Mouse (Mus musculus): ENCODE measurements around the gene Sh2d5. TPM values are rescaled to one million over a fixed set of nuclear protein-coding genes. Genes with fewer than 3 reads are reported as not detected.

Sh2d5 gene
- 2.1 and 2.3 TPM in 2 replicates for total RNA-seq (2021)
- long read RNA-seq, partial matches to known transcripts: 1 of 4 reads
- long read RNA-seq, other reads (novel, unspliced or antisense): 1 of 4 reads

DNA sequence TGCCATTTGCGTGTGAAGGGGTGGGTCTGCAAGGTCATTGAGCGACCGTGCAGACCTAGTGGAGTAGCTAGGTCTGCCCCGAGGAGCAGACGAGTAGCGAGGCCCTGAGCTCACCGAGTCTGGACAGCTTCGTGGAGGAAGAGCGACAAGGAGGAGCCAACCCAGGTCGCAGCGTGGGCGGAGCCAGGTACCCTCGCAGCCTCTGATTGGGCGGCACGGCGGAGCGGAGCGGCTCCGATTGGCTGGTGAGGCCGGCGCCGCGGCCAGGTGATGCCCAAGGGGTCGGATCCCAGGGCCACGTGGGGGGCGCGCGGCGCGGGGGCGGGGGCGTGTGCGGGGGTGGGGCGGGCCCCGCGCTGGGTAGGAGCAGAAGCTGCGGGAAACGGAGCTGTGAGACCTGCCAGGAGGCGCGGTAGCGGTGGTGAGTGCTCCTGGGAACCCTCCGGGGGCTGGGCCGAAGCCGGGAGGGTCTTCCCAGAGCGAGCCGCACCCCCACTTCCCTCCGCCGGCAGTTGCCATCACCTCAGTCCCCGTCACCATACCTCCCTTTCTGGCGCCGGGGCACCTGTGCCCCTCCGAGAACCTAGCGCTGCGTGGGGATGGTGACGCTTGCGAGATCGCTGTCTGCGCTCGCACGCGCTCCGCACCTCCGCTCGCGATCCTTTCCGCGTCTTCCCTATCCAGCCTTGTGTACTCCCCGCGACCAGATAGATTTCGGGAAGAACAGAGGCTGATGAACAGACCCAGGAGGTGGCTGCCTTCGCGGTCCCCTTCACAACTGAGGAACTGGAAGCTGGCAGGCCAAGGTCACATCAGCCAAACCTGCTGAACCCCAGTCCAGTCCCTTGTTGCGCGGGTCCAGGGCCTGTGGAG, at the start of gene Sh2d5, which contains the start of gene Kif17:
Gene Sh2d5 (plus strand): TSS at position 316 of the 873 bp plus-strand sequence.
Gene Kif17 (plus strand): TSS at position 348 of the 873 bp plus-strand sequence.
- DNase-seq: peak; percentile 86

GRCm38 (mm10) chr4:138200769-138201168, 49.4 kb upstream of the Sh2d5 start:
- no peak for DNase-seq

GRCm38 (mm10) chr4:138201696-138202095, 48.5 kb upstream of the Sh2d5 start:
- DNase-seq: no peak

- peak; percentile 42 for DNase-seq
Measured at GRCm38 (mm10) chr4:138210116-138210515, 40.1 kb upstream of the Sh2d5 start.

DNA sequence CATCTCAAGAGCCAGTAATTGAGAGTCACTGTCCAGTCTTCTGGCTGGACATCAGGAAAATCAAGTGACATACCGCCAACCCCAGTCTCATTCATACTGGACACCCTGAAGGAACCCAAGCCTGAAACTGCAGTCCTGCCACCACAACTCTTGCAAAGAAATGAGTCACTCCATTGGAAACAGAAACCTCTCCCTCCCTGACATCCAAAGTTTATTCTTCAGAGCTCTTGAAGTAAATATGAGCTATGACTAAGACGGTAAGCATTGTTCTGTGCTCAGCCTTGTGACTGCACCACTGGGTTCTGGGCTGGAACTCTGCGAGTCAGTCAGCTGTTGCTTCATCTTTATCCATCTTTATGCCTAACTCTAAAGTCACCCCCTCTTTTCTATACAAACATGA, 36.3 kb upstream of the Sh2d5 start:
- no peak for DNase-seq

- no peak for DNase-seq
Measured at GRCm38 (mm10) chr4:138215671-138216199, 34.5 kb upstream of the Sh2d5 start.

GRCm38 (mm10) chr4:138216200-138216890, 33.9 kb upstream of the Sh2d5 start, which contains the start of gene Hp1bp3:
Hp1bp3 (plus strand) TSS chr4:138216296.
- peak; percentile 86 for DNase-seq

DNA sequence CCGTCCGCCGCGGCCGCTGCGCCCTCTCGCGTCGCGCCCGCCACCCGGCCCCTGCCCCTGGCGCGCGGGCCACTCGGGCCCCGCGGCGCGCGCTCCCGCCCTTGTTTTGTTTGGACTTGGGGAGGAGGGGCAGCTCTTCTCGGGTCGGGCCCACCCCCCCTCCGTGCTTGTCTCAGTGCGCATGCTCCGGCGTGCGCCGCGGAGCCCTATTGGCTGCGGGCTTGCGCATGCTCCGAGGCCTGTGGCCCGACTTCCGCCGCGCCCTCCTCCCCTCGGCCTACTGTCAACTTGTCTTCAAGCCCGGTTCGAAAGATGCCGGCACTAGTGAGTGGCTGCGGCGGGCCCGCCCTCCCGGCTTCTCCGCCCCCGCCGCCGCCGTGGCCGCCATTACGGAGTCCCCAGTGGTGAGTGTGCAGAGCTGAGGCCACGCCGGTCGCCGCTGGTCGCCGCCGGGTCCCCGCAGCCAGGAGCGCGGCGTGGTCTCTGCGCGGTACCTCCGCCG, 33.3 kb upstream of the Sh2d5 start:
- peak; percentile 99 for DNase-seq

DNA sequence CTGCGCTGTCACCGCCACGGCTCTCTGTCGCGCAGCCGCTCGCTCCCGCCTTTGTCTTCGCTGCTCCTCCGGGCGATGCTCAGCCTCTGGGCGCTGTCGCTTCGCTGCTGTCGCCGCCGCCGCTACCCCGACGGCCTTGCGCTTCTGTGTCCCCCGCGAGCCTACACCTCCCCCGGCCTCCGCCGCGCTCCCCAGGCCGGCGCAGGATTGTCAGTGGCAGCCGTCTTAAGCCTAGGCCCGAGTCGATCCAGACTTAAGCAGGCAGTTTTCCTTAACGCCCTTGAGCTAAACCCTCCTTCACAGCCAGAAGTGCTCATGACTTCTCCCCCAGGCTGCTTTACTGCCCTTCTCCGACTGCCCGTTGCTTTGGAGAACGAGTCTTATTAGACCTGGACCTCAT, 32.8 kb upstream of the Sh2d5 start:
- no peak for DNase-seq

DNA sequence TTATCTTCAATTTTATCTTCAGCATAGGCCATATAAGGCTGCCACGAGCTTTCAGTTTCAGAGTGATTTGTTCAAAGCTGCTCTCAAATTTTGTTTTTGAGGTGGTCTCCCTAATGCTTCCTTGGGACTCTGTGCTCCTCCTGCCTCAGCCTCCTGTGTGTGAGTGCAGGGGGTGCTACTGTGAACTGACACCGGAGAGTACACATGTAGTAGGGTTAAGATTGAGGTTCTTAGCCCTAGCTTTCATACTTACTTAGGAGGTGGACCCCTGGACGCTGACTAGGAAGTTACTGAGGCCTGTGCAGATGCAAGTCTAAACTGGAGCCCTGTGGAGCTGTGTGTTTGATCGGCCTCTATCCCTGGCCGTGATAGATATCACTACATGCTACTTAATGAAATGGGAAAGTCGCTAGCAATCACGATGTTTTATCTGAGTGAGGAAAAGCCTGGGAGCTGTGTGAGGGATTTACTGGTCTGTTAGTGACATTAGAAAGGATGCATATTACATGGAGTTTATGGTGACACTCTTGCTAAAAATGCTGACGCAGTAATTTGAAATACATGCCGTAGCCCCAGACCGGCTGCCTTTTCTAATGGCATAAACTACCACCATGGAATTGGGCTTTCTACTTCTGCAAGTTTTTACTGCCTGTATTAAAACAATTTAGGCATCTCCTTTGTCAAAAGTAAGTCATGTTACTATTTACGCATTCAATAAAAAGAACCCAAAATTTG, 32.1 kb upstream of the Sh2d5 start:
- DNase-seq: no peak

- no peak for DNase-seq
Measured at GRCm38 (mm10) chr4:138219331-138219730, 30.9 kb upstream of the Sh2d5 start.

DNA sequence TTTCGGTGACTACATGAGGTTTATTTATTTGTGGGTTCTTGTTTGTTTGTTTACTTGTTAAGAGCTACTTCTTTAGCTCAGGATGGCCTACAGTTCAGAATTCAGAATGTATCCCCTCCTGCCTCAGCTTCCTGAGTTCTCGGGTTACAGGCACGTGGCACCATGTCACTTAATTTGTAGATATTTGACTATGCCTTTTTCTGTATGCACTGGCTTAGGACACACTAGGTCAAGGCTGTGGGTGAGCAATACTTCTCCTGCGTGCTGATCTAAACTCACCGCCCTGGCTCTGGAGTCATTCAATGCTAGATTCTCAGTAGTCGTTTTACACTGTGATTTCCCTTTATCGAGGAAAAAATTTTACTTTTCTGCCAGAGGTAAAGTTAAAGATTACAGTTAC, 29.4 kb upstream of the Sh2d5 start:
- no peak for DNase-seq

DNA sequence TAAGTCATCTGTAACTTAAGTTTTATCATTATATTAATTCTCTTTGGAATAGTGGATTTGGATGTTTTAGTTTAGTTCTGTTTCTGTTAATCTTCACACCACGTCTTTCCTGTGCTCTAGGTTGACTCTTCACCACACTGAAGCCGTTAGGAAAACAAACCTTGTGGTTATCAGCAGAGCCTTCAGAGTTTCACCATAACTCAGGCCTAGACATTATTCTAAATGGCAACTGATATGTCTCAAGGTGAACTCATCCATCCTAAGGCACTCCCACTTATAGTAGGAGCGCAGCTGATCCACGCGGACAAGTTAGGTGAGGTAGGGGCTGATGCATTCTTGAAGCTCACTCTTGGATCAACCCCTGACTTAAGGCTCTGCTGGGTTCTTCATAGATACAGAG, 28.8 kb upstream of the Sh2d5 start:
- no peak for DNase-seq

DNA sequence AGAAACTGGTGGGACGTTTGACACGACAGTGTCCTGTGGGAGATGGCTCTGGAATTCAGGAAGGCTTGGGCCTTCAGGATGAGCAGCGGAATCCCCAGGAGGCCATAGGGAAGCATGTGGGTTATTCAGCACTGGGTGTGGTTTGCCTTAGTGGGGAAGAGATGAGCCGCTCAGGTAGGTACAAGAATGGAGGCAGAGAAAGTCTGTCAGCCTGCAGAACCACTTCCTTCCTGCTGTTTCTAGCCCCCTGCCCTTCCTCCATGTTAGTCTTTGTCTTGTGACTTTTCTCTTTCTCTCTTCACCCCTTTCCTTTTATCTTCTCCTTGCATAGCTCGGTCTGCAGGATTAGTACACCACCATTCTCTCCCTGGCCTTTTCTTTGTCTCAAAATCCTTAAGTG, 27.8 kb upstream of the Sh2d5 start:
- DNase-seq: no peak

GRCm38 (mm10) chr4:138223623-138224022, 26.6 kb upstream of the Sh2d5 start:
- no peak for DNase-seq

DNA sequence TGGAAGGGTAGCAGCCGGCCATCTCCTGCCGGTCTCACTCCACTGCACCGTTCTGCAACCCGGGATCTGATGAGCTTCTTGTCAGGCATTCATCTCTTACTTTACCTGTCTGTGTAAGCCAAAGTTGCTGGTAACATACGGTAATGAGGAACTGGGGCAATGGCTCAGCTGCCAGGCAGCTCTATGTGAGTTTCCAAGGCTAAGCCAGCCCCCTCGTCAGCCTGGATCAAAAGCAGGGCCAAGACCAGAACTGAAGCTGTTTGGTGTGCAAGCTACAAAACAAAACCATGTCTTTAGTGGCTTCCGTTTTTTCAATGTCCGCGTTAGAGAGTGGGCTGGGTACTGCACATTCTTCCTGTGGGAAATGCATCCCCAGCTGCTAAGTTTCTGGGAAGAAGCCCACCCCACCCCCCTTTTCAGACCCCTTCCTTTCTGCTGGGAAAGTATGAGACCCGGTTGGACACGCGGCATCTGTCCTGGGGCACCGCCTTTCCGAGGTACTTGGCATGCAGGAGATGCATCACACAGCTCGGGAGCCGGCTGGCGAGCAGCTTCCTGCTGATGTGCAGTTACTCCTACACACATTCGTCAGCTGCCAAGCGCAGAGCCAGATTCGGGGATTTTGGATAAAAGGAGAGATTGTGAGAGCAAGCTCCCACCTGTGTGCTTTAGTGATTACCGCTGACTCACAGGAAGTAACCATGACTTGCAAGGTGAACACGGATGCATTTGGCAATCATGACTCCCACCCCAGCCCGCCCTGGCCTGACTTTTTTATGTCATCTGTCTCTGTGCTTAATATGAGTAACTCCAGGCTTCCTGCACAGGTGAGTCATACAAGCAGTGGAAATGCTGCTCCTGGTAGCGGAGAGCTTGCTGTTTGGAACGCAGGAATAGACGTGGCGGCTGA, 3.2 kb upstream of the Sh2d5 start:
- no peak for DNase-seq

DNA sequence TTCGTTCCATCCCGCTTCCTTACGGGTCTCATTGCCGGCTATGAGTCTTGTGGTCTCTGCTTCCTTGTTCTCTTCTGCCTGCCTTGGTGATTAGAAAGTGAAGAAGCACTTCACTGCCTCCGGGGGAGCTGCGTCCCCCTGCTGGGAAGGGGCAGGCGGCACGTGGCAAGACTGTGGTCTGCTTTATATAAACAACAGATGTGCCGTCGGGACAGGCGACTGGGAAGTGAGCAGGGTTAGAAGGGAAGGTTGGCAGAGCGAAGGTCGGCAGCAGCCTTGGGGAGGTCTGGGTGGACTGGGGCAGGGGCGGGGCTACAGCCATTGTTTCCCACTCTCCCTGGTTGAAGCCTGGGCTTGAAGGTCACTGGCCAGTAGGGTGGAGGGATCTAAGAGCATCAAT, 1.6 kb downstream of the Sh2d5 start:
- DNase-seq: no peak

GRCm38 (mm10) chr4:138252231-138252630, 2.0 kb downstream of the Sh2d5 start:
- DNase-seq: no peak

- DNase-seq: no peak
Measured at GRCm38 (mm10) chr4:138257116-138257687, 7.0 kb downstream of the Sh2d5 start.

- DNase-seq: no peak
Measured at GRCm38 (mm10) chr4:138258663-138259062, 8.5 kb downstream of the Sh2d5 start.

DNA sequence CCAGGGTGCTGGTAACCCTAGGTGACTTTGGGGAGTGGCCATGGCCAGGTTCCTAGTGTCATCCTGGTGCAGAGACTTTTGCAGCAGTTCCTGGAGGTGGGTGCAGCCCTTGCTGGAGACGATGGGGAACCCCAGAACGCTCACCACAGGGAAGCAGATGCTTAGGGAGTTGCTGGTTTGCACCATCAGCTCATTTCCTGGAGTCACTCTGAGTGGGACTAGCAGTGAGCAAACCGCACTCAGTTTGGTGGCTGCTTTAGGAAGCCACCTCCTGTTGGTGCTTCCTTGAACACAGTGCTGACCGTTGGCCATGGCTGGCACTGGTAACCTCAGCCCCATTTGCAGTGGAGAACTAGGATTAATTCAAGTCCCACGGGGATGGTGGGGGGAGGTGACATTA, 9.3 kb downstream of the Sh2d5 start:
- no peak for DNase-seq
